Mouse (Mus musculus) neural tube, embryonic 12.5 days (tissue): Measurements from ENCODE around the gene Cdc42. TPM values are rescaled to one million over a fixed set of nuclear protein-coding genes. Genes with fewer than 3 reads are reported as not detected.
A peak's percentile ranks its signal among the peaks of the same experiment; 100 is the strongest.

Experiments
- ATAC-seq: fragments of 200-750 bp; cut with Nextera tagmentation; 2 replicates; pipeline ENCODE4 v1.8.0; 2017; ENCODE audit warnings: low read depth, mild to moderate bottlenecking, moderate TSS enrichment, moderate library complexity; ENCODE audit not compliant: low FRiP score
- H3K27ac ChIP-seq: fragments of 300-500 bp; sonication (generic); 2 replicates; pipeline ENCODE4 v1.5.1; 2016
- H3K27me3 ChIP-seq: fragments of 300-500 bp; sonication (generic); replicated peaks from 2 replicates; pipeline ENCODE4 v1.6.1; 2016; ENCODE audit warnings: mild to moderate bottlenecking
- H3K36me3 ChIP-seq: fragments of 300-500 bp; sonication (generic); 2 replicates; pipeline ENCODE4 v1.6.1; 2016; ENCODE audit warnings: mild to moderate bottlenecking
- H3K4me1 ChIP-seq: fragments of 300-500 bp; sonication (generic); 2 replicates; pipeline ENCODE4 v1.6.1; 2016
- H3K4me2 ChIP-seq: fragments of 300-500 bp; sonication (generic); replicated peaks from 2 replicates; pipeline ENCODE4 v1.6.1; 2016; ENCODE audit warnings: mild to moderate bottlenecking
- H3K4me3 ChIP-seq: fragments of 300-500 bp; sonication (generic); 2 replicates; pipeline ENCODE4 v1.5.1; 2016
- H3K9ac ChIP-seq: fragments of 300-500 bp; sonication (generic); 2 replicates; pipeline ENCODE4 v1.6.1; 2016; ENCODE audit warnings: mild to moderate bottlenecking
- H3K9me3 ChIP-seq: fragments of 300-500 bp; sonication (generic); 2 replicates; pipeline ENCODE4 v1.6.1; 2016; ENCODE audit warnings: mild to moderate bottlenecking
- WGBS: fragments of 180-500 bp; shearing (Covaris S2); methylation state at CpG from one replicate; pipeline ENCODE4 v1.1.7; 2016; 5-methylcytosine and 5-hydroxymethylcytosine counted together
- polyA plus RNA-seq: library from polyadenylated mRNA; unstranded; fragments of >200 nt; fragmentation: Nextera tagmentation; extraction: Ambion mirVana; gene quantifications from 2 replicates; pipeline ENCODE4 v1.2.1, GENCODE M21; 2016

Gene Cdc42
- polyA plus RNA-seq, 1 experiment from 2014 or later = 674 TPM

GRCm38 (mm10) chr4:137339415-137339814 is 18.1 kb downstream of the Cdc42 start:
- ATAC-seq = no peak
- Histone ChIP-seq H3K27ac (no peak overlapping the region), H3K27me3 (no peaks in the 10 kb centered on the region), H3K36me3 (peaks cover 11% of the 10 kb centered on the region), H3K9me3 (no peaks in the 10 kb centered on the region), H3K4me3 (no peak overlapping the region), H3K4me1 (no peaks in the 10 kb centered on the region), H3K9ac (no peak overlapping the region), H3K4me2 (no peak overlapping the region)
- 97% methylated on average over 1 of the region's 1 CpGs for WGBS

GRCm38 (mm10) chr4:137336468-137336867 is 21.1 kb downstream of the Cdc42 start:
- Histone ChIP-seq H3K36me3 (peaks cover 27% of the 10 kb centered on the region), H3K4me2 (no peak overlapping the region), H3K9me3 (no peaks in the 10 kb centered on the region), H3K4me3 (no peak overlapping the region), H3K27ac (no peak overlapping the region), H3K4me1 (no peaks in the 10 kb centered on the region), H3K9ac (no peak overlapping the region), H3K27me3 (no peaks in the 10 kb centered on the region)
- 96% methylated on average over 5 of the region's 5 CpGs for WGBS
- ATAC-seq = no peak

- Histone ChIP-seq H3K9ac (no peak overlapping the region), H3K27ac (no peak overlapping the region), H3K36me3 (peaks cover 52% of the 10 kb centered on the region), H3K4me2 (no peak overlapping the region), H3K27me3 (no peaks in the 10 kb centered on the region), H3K9me3 (no peaks in the 10 kb centered on the region), H3K4me1 (no peaks in the 10 kb centered on the region), H3K4me3 (no peak overlapping the region)
- no peak for ATAC-seq
Measured at GRCm38 (mm10) chr4:137332051-137332450, 25.5 kb downstream of the Cdc42 start.

GRCm38 (mm10) chr4:137326494-137326893 is 31.0 kb downstream of the Cdc42 start:
- H3K9me3 ChIP-seq = no peaks in the 10 kb centered on the region
- peaks cover 43% of the 10 kb centered on the region for H3K36me3 ChIP-seq
- no peak overlapping the region for H3K4me2 ChIP-seq
- H3K4me3 ChIP-seq = no peak overlapping the region
- WGBS = 85% methylated on average over 3 of the region's 3 CpGs
- no peak for ATAC-seq
- H3K27me3 ChIP-seq = no peaks in the 10 kb centered on the region
- H3K9ac ChIP-seq = no peak overlapping the region
- no peak overlapping the region for H3K27ac ChIP-seq
- H3K4me1 ChIP-seq = no peaks in the 10 kb centered on the region

- H3K27ac ChIP-seq = no peak overlapping the region
- no peak overlapping the region for H3K4me2 ChIP-seq
- no peaks in the 10 kb centered on the region for H3K4me1 ChIP-seq
- ATAC-seq = no peak
- H3K9me3 ChIP-seq = no peaks in the 10 kb centered on the region
- no peaks in the 10 kb centered on the region for H3K27me3 ChIP-seq
- H3K4me3 ChIP-seq = no peak overlapping the region
- H3K9ac ChIP-seq = no peak overlapping the region
- H3K36me3 ChIP-seq = peaks cover 50% of the 10 kb centered on the region
- WGBS = 92% methylated on average over 6 of the region's 6 CpGs
Measured at GRCm38 (mm10) chr4:137324926-137325325, 32.6 kb downstream of the Cdc42 start.

GRCm38 (mm10) chr4:137316027-137316770 is 41.3 kb downstream of the Cdc42 start:
- no peak overlapping the region for H3K4me3 ChIP-seq
- H3K9me3 ChIP-seq = no peaks in the 10 kb centered on the region
- H3K4me2 ChIP-seq = no peak overlapping the region
- no peak for ATAC-seq
- peaks cover 29% of the 10 kb centered on the region for H3K36me3 ChIP-seq
- 83% methylated on average over 4 of the region's 4 CpGs for WGBS
- no peak overlapping the region for H3K27ac ChIP-seq
- no peak overlapping the region for H3K9ac ChIP-seq
- H3K27me3 ChIP-seq = no peaks in the 10 kb centered on the region
- H3K4me1 ChIP-seq = no peaks in the 10 kb centered on the region

- 83% methylated on average over 2 of the region's 2 CpGs for WGBS
- Histone ChIP-seq H3K4me1 (peaks cover 5% of the 10 kb centered on the region; the same call in 1 of the 2 replicates), H3K36me3 (peaks cover 23% of the 10 kb centered on the region), H3K27ac (no peak overlapping the region), H3K4me3 (no peak overlapping the region), H3K9me3 (no peaks in the 10 kb centered on the region), H3K27me3 (no peaks in the 10 kb centered on the region), H3K4me2 (no peak overlapping the region), H3K9ac (no peak overlapping the region)
- no peak for ATAC-seq
Measured at GRCm38 (mm10) chr4:137315061-137315460, 42.5 kb downstream of the Cdc42 start.

- Histone ChIP-seq H3K9me3 (no peaks in the 10 kb centered on the region), H3K9ac (no peak overlapping the region), H3K4me3 (no peak overlapping the region), H3K36me3 (peaks cover 19% of the 10 kb centered on the region), H3K27ac (no peak overlapping the region), H3K4me1 (peaks cover 5% of the 10 kb centered on the region; the same call in 1 of the 2 replicates), H3K4me2 (no peak overlapping the region), H3K27me3 (no peaks in the 10 kb centered on the region)
- ATAC-seq = no peak
- WGBS = 26% methylated on average over 6 of the region's 6 CpGs
Measured at GRCm38 (mm10) chr4:137314561-137314960, 43.0 kb downstream of the Cdc42 start.

- no peak overlapping the region for H3K9ac ChIP-seq
- H3K36me3 ChIP-seq = peaks cover 9% of the 10 kb centered on the region
- WGBS = 59% methylated on average over 2 of the region's 2 CpGs
- H3K27me3 ChIP-seq = no peaks in the 10 kb centered on the region
- H3K27ac ChIP-seq = no peak overlapping the region
- ATAC-seq = no peak
- H3K9me3 ChIP-seq = no peaks in the 10 kb centered on the region
- peaks cover 5% of the 10 kb centered on the region; the same call in 1 of the 2 replicates for H3K4me1 ChIP-seq
- no peak overlapping the region for H3K4me3 ChIP-seq
- no peak overlapping the region for H3K4me2 ChIP-seq
Measured at GRCm38 (mm10) chr4:137313511-137313910, 44.0 kb downstream of the Cdc42 start.

GRCm38 (mm10) chr4:137308377-137308776 is 49.1 kb downstream of the Cdc42 start:
- no peaks in the 10 kb centered on the region for H3K9me3 ChIP-seq
- ATAC-seq = no peak
- H3K4me1 ChIP-seq = peaks cover 32% of the 10 kb centered on the region
- H3K27me3 ChIP-seq = no peaks in the 10 kb centered on the region
- H3K9ac ChIP-seq = no peak overlapping the region
- H3K27ac ChIP-seq = no peak overlapping the region
- WGBS = 60% methylated on average over 5 of the region's 5 CpGs
- no peak overlapping the region for H3K4me2 ChIP-seq
- H3K4me3 ChIP-seq = no peak overlapping the region
- no peaks in the 10 kb centered on the region for H3K36me3 ChIP-seq

- H3K9me3 ChIP-seq = no peaks in the 10 kb centered on the region
- WGBS = 72% methylated on average over 19 of the region's 19 CpGs
- no peak overlapping the region for H3K27ac ChIP-seq
- H3K4me1 ChIP-seq = peaks cover 32% of the 10 kb centered on the region
- H3K36me3 ChIP-seq = no peaks in the 10 kb centered on the region
- H3K4me3 ChIP-seq = no peak overlapping the region
- H3K27me3 ChIP-seq = no peaks in the 10 kb centered on the region
- no peak overlapping the region for H3K4me2 ChIP-seq
- H3K9ac ChIP-seq = no peak overlapping the region
- no peak for ATAC-seq
Measured at GRCm38 (mm10) chr4:137306991-137307706, 50.4 kb downstream of the Cdc42 start.

- Histone ChIP-seq H3K9ac (no peak overlapping the region), H3K27me3 (no peaks in the 10 kb centered on the region), H3K4me3 (no peak overlapping the region), H3K36me3 (no peaks in the 10 kb centered on the region), H3K27ac (peak overlapping the region; percentile 53; the same call in 1 of the 2 replicates), H3K9me3 (no peaks in the 10 kb centered on the region), H3K4me2 (no peak overlapping the region), H3K4me1 (peaks cover 37% of the 10 kb centered on the region)
- 15% methylated on average over 8 of the region's 8 CpGs for WGBS
- ATAC-seq = peak; percentile 57
Measured at GRCm38 (mm10) chr4:137306577-137306888, 51.0 kb downstream of the Cdc42 start.
